Mouse (Mus musculus): Measurements from ENCODE around the gene Rbp2. TPM values are rescaled to one million over a fixed set of nuclear protein-coding genes. Genes with fewer than 3 reads are reported as not detected.
A peak's percentile ranks its signal among the peaks of the same experiment; 100 is the strongest.

Rbp2 gene
- polyA plus RNA-seq, 1 experiment from 2014 or later: 0.59 TPM

DNA sequence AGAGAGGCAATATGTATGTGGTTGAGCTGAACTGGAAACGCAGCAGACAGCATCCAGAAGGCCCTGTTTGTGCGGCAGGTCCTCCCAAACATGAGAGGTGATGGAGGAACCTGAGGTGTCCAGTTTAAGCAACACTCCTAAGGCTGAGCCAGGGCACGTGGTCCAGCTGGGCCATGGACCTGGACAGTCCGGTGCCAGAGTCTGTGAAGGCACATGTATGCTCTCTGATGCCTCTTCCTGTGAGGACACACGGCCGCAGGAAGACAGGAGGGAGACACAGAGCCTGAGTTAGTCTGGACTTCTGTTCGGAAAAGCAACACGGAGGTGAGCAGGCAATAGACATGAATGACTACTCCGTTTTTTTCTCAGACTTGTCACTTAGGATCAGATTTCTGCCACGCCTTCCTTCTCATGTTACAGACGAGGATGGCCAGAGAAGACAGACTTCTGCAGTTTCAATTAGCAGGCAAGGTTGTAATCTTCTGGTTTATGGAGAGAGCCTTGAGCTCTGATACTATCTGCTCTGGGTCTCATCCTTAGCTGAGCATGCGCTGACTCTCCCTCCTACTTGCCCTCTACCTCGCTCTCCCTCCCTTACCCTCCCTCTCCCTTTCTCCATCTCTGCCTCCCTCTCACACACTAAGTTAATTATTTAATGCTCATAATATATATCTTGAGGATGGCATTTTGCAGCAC is 52.2 kb downstream of the Rbp2 start:
- peak; percentile 89 for ATAC-seq (ENCODE audit: low FRiP score, low TSS enrichment)
- Histone ChIP-seq H3K9ac (replicated peaks; ENCODE audit: low read length) (no peak overlapping the region), H3K27me3 (ENCODE audit: insufficient read depth, low read length) (no peaks in the 10 kb centered on the region), H3K4me3 (ENCODE audit: low read length) (no peak overlapping the region), H3K4me2 (replicated peaks; ENCODE audit: low read depth, low read length) (peak overlapping the region; percentile 40), H3K27ac (ENCODE audit: low read length) (no peak overlapping the region), H3K9me3 (ENCODE audit: low read length) (no peaks in the 10 kb centered on the region), H3K4me1 (ENCODE audit: insufficient read depth, low read length) (peaks cover 6% of the 10 kb centered on the region; the same call in 1 of the 2 replicates), H3K36me3 (ENCODE audit: insufficient read depth, low read length) (no peaks in the 10 kb centered on the region)
- 22% methylated on average over 13 of the region's 13 CpGs for whole genome bisulfite sequencing

DNA sequence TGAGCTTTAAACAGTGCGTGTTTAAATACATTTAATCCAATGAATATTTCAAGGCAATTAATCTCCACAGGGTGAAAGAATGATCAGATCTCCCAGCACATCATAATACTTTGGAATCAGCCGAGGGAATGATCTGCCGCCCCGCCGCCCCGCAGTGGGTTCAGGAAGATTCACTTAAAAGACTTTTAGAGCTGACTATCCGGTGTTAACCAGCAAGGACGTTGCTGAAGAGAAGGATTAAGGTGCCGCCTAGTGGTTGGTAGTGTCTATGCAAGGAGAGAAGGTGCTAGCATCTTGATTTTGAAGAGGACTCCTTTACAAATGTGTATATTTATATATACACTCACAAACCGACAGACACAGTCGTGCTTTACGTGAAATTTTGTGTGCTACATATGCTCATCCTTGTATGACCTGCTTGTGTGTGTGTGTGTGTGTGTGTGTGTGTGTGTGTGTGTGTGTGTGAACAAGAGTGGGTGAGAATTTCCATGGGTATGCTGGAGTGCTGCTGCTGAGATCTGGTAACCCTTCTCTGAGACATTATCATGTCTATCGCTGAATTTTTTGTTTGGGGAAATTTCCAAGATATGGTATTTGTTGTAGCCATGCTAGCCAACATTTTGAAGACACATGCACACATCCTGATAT is 52.9 kb downstream of the Rbp2 start:
- no peak overlapping the region for H3K4me3 ChIP-seq (ENCODE audit: low read length)
- H3K36me3 ChIP-seq (ENCODE audit: insufficient read depth, low read length): no peaks in the 10 kb centered on the region
- peak; percentile 77; the same call in 1 of the 2 replicates for ATAC-seq (ENCODE audit: low FRiP score, low TSS enrichment)
- 3% methylated on average over 13 of the region's 13 CpGs for WGBS
- H3K4me2 ChIP-seq (replicated peaks; ENCODE audit: low read depth, low read length): peak overlapping the region; percentile 40
- H3K27me3 ChIP-seq (ENCODE audit: insufficient read depth, low read length): no peaks in the 10 kb centered on the region
- no peak overlapping the region for H3K9ac ChIP-seq (replicated peaks; ENCODE audit: low read length)
- H3K27ac ChIP-seq (ENCODE audit: low read length): no peak overlapping the region
- no peaks in the 10 kb centered on the region for H3K9me3 ChIP-seq (ENCODE audit: low read length)
- H3K4me1 ChIP-seq (ENCODE audit: insufficient read depth, low read length): peaks cover 6% of the 10 kb centered on the region; the same call in 1 of the 2 replicates

DNA sequence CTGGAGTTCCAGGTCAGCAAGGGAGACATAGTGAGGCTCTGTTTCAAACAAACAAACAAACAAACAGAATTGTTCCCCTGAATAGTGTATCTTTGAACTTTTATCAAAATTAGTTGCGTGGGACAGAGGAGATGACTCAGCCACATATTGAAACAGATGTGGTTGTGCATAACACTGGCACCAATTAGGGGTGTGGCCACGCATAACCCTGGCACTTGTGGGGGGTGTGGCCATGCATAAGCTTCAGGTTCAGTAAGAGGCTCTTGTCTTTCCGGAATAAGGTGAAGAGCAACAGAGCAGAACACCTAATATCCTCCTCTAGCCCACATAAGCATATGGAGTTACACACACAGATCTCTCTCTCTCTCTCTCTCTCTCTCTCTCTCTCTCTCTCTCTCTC is 58.1 kb downstream of the Rbp2 start:
- no peak overlapping the region for H3K9ac ChIP-seq (replicated peaks; ENCODE audit: low read length)
- no peaks in the 10 kb centered on the region for H3K27me3 ChIP-seq (ENCODE audit: insufficient read depth, low read length)
- no peaks in the 10 kb centered on the region for H3K4me1 ChIP-seq (ENCODE audit: insufficient read depth, low read length)
- H3K4me2 ChIP-seq (replicated peaks; ENCODE audit: low read depth, low read length): no peak overlapping the region
- no peaks in the 10 kb centered on the region for H3K9me3 ChIP-seq (ENCODE audit: low read length)
- ATAC-seq (ENCODE audit: low FRiP score, low TSS enrichment): no peak
- no peaks in the 10 kb centered on the region for H3K36me3 ChIP-seq (ENCODE audit: insufficient read depth, low read length)
- 67% methylated on average over 3 of the region's 3 CpGs for WGBS
- no peak overlapping the region for H3K4me3 ChIP-seq (ENCODE audit: low read length)
- no peak overlapping the region for H3K27ac ChIP-seq (ENCODE audit: low read length)

Other genes starting within 250 kb of the Rbp2 start
- 12.2 and 12.4 TPM in 2 replicates for gene Nmnat3, start 198.7 kb upstream of the Rbp2 start, polyA plus RNA-seq (2015; fragmentation: Nextera tagmentation; extraction: Ambion mirVana)
- gene Rbp1, start 63.2 kb upstream of the Rbp2 start, polyA plus RNA-seq (2015; fragmentation: Nextera tagmentation; extraction: Ambion mirVana): 104 and 106 TPM in 2 replicates
- gene Copb2, start 77.6 kb downstream of the Rbp2 start, polyA plus RNA-seq (2015; fragmentation: Nextera tagmentation; extraction: Ambion mirVana): 185 and 187 TPM in 2 replicates
- 61.6 and 63.2 TPM in 2 replicates for gene Mrps22, start 115.5 kb downstream of the Rbp2 start, polyA plus RNA-seq (2015; fragmentation: Nextera tagmentation; extraction: Ambion mirVana)